Mouse (Mus musculus) retina, adult 2 months (tissue): Measurements from ENCODE around the gene Ncstn.

ENCODE experiments used
- DNase-seq: peaks from one replicate; pipeline ENCODE4 v3.0.0-alpha.2; 2012; ENCODE audit warnings: low read depth, low spot score

The Ncstn gene

GRCm38 (mm10) chr1:172082101-172082898, at the start of gene Ncstn, which contains the start of gene Copa:
Ncstn (minus strand) TSS chr1:172082795.
Copa (plus strand) TSS chr1:172082529.
- DNase-seq: peak; percentile 88

GRCm38 (mm10) chr1:172132319-172132718, 49.7 kb upstream of the Ncstn start:
- DNase-seq: no peak

- no peak for DNase-seq
These were observed 47.2 kb upstream of the Ncstn start for GRCm38 (mm10) chr1:172129780-172130179.

- no peak for DNase-seq
These were observed 46.5 kb upstream of the Ncstn start for GRCm38 (mm10) chr1:172129108-172129507.

GRCm38 (mm10) chr1:172128563-172128962, 46.0 kb upstream of the Ncstn start:
- DNase-seq: no peak

GRCm38 (mm10) chr1:172127487-172127886, 44.9 kb upstream of the Ncstn start:
- DNase-seq: no peak

- DNase-seq: peak; percentile 82
These were observed 44.1 kb upstream of the Ncstn start, which contains the start of gene Pex19 for GRCm38 (mm10) chr1:172126376-172127347. Pex19 (plus strand) TSS chr1:172126755.

- no peak for DNase-seq
These were observed 42.0 kb upstream of the Ncstn start for GRCm38 (mm10) chr1:172124572-172124971.

- DNase-seq: no peak
These were observed 40.1 kb upstream of the Ncstn start for GRCm38 (mm10) chr1:172122671-172123070.

GRCm38 (mm10) chr1:172119720-172120119, 37.1 kb upstream of the Ncstn start:
- peak; percentile 39 for DNase-seq

- DNase-seq: no peak
These were observed 36.5 kb upstream of the Ncstn start for GRCm38 (mm10) chr1:172119100-172119499.

- no peak for DNase-seq
These were observed 34.4 kb upstream of the Ncstn start for GRCm38 (mm10) chr1:172116948-172117347.

GRCm38 (mm10) chr1:172107777-172108477, 25.3 kb upstream of the Ncstn start:
- DNase-seq: no peak

GRCm38 (mm10) chr1:172105101-172105500, 22.5 kb upstream of the Ncstn start:
- no peak for DNase-seq

GRCm38 (mm10) chr1:172103619-172104018, 21.0 kb upstream of the Ncstn start:
- DNase-seq: no peak

GRCm38 (mm10) chr1:172099325-172100033, 16.9 kb upstream of the Ncstn start:
- no peak for DNase-seq

- no peak for DNase-seq
These were observed 12.6 kb upstream of the Ncstn start for GRCm38 (mm10) chr1:172095202-172095601.

GRCm38 (mm10) chr1:172094295-172094694, 11.7 kb upstream of the Ncstn start:
- DNase-seq: no peak

- no peak for DNase-seq
These were observed 10.9 kb upstream of the Ncstn start for GRCm38 (mm10) chr1:172093522-172093921.

- no peak for DNase-seq
These were observed 377 bp upstream of the Ncstn start for GRCm38 (mm10) chr1:172082899-172083445.

- DNase-seq: no peak
These were observed 4.6 kb downstream of the Ncstn start for GRCm38 (mm10) chr1:172077981-172078380.
